Mouse (Mus musculus) liver (tissue): ENCODE measurements around the gene Myo1b.

Source experiments
- DNase-seq: peaks from one replicate; pipeline ENCODE4 v3.0.0-alpha.2; 2020; ENCODE audit warnings: mixed read lengths

Gene Myo1b

GRCm38 (mm10) chr1:51706106-51706505, 209.8 kb downstream of the Myo1b start:
- no peak for DNase-seq

GRCm38 (mm10) chr1:51704610-51705009, 211.3 kb downstream of the Myo1b start:
- no peak for DNase-seq
